Mouse (Mus musculus) kidney, adult 11 months (tissue): ENCODE data around the gene P4ha3.

Experiments used
- DNase-seq: peaks from one replicate; pipeline ENCODE4 v3.0.0; 2022

Gene P4ha3

GRCm38 (mm10) chr7:100307872-100308653 lies 22.7 kb downstream of the P4ha3 start:
- DNase-seq: no peak

DNA sequence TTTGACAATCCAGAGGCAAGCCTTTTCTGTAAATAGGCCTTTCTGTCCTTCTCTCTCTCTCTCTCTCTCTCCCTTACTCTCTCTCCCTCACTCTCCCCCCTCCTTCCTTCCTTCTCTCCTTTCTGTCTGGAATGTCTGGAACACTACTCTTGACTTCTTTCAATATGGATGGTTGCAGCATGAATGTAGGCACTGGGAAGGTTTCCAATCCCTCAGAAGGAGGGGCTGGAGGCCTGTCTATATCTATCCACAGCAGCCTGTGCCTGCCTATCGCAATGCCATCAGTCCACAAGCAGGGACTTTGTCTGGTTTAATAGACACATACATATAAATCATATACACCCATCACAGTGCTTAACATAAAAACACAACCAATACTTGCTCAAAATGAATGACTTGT lies 23.9 kb downstream of the P4ha3 start:
- DNase-seq: no peak

GRCm38 (mm10) chr7:100309679-100310078 lies 24.4 kb downstream of the P4ha3 start:
- DNase-seq: no peak

GRCm38 (mm10) chr7:100310290-100310689 lies 25.0 kb downstream of the P4ha3 start:
- DNase-seq: no peak

- no peak for DNase-seq
Observed at GRCm38 (mm10) chr7:100312716-100313115, 27.4 kb downstream of the P4ha3 start.

GRCm38 (mm10) chr7:100316924-100317323 lies 31.6 kb downstream of the P4ha3 start:
- DNase-seq: no peak

DNA sequence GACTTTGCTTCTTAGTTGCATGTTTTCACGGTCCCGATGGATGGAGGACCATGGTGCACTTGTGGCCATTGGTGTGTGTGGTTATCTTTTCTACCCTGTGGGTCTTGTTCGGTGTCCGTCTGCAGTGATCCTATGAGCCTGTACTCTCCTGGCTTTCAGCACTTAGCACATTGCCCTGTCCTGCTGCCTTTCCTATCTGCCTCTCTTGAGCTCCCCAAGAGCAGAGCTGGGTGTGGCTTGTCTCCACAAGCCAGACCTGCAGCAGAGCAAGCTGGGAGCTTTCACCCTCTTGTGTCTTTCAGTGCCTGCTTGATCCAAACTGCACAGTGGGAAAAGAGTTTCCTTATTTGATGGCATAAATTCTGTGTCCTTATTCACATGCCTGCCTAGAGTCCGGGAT lies 32.2 kb downstream of the P4ha3 start:
- no peak for DNase-seq

- DNase-seq: no peak
Observed at GRCm38 (mm10) chr7:100323721-100324120, 38.4 kb downstream of the P4ha3 start.

GRCm38 (mm10) chr7:100325482-100325881 lies 40.2 kb downstream of the P4ha3 start:
- DNase-seq: no peak

DNA sequence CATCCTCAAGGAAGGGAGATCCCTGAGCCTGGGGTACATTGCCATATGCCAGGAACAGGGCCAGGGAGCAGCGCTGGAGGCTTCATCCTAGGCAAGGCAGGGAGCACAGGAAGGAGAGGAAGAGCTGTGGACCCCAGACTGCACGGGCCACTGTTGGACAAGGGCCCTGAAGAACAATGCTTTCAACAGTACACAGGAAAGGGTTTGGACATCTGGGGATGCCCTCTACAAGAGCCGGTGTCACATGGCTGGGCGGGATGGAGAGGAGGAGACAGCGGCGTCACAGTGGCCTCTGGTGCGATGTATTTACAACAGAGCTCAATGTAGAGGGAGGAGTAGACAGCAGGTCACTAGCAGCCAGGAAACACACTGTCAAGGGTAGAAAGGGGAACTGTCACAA lies 42.2 kb downstream of the P4ha3 start:
- DNase-seq: no peak

DNA sequence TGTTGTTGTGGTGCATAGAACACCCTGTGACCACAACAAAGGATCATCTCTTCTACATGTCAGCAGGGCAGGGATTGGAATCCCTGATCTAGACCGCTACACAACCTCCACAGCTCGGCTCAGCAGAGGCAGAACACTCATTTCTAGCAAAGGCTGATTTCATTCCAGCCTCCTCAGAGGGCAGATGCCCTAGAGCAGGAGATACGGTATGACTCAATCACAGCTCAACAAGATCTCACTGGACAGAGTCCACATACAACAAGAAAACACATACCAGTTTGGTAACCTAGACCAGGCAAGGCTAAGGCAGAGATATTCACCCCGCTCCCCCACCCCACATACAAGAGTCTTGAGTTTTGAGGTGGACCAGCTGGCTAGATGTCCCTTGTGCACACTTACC lies 43.3 kb downstream of the P4ha3 start:
- no peak for DNase-seq

GRCm38 (mm10) chr7:100331269-100331668 lies 45.9 kb downstream of the P4ha3 start:
- no peak for DNase-seq

- no peak for DNase-seq
Observed at GRCm38 (mm10) chr7:100335921-100336320, 50.6 kb downstream of the P4ha3 start.

DNA sequence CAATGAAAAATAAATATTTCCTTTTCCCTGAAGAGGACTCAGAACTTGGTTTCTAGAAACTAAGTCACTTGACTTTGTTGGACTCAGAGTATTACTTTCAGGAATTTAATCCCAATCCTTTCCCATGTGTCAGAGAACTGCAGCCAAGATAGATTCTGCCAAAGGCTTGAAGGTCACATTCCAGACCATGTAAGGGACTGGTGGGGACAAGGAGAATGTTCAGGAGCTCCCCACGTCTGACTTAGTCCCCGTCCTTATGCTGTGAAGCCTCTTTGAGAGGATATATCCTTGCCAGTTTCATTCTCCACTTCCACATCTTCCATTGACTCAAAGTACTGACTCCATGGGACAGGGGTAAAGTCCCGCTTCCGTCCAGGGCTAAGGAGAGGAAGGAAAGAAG lies 69.7 kb downstream of the P4ha3 start:
- DNase-seq: no peak

GRCm38 (mm10) chr7:100356324-100356723 lies 71.0 kb downstream of the P4ha3 start:
- DNase-seq: no peak

DNA sequence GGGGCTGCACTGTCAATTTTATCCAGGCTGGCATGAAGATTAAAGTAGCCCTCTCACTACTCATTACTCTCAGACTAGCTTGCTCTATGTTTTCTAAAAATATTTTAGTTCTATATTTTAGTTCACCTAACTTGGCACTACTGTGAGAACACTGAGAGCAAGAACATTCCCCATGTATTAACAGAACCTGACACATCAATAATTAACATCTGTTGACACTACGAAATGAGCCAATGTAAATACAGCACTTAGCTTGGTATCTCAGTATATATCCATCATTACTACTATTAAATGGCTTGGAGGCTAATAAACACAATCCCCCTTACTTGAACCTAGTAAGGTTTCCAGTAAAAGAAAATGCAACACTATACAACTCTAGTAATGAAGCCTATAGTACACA lies 71.4 kb downstream of the P4ha3 start:
- DNase-seq: no peak

DNA sequence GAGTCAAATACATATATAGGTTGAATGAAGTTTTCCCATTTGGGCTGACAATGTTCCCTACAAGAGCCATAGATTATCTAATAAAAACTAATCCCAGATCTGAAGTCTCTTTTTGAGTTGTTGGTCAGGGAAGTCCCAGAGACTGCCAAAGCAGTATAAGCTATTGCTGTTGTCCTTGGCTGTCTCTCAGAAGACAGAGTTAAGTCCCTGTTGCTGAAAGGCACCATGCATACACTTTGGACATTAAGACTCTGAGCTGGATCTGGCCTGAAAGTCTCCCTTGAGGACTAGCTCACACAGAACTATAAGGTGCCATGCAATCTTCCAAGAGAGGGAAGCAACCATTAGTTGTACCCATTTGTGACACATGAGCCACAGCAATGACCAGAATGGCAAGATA lies 72.5 kb downstream of the P4ha3 start:
- no peak for DNase-seq

DNA sequence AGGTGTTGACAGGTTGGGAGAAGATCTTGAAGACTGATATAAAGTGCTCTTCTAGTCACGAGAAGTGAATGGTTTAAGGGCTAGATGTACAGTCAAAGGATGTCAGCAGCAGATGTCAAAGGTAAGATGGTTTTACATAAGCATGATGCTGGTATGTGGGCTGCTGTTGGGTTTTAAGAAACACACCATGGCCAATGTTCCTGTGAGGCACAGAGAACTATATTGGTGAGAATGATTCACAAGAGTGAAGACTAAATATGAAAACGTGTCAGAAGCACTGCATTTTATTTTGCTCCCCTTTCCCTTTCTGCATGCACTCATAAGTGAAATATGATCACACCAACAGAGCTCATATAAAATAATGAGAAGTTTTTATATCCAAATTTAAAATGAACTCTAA lies 77.8 kb downstream of the P4ha3 start:
- no peak for DNase-seq

DNA sequence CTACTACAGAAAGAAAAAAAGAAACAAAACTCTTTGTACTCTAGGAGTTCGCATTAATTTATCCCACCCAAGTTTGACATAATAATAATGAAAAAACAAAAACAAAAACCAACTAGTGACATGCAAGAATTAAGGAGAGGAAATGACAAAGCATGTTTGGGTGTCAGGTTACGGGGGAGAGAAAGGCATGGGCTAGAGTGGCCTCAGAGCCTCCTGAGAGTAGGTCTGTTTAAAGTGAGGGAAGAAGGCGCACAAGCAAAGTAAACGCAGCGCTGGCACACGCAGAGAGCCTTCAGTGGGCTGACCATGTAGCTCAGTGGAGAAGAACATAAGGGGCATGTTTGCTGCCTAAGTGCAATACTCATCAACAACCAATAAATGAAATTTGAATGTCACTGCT lies 79.6 kb downstream of the P4ha3 start:
- DNase-seq: no peak
